Mouse (Mus musculus) CH12.LX (cell line): Measurements from ENCODE around the gene Oas2. TPM values are rescaled to one million over a fixed set of nuclear protein-coding genes. Genes with fewer than 3 reads are reported as not detected.

Experiments used
- DNase-seq: peaks from one replicate; pipeline ENCODE4 v3.0.0-alpha.2; 2013; ENCODE audit errors: extremely low read depth
- H3K27ac ChIP-seq: 2 replicates; pipeline ENCODE4 v1.5.1; 2012; ENCODE audit warnings: low read depth, mild to moderate bottlenecking, control low read depth, moderate library complexity; ENCODE audit not compliant: insufficient read depth
- H3K27me3 ChIP-seq: replicated peaks from 2 replicates; pipeline ENCODE3; 2012; ENCODE audit warnings: inconsistent platforms
- H3K36me3 ChIP-seq, 2 experiments: replicated peaks in 1 of 2; 2 replicates each; pipeline versions ENCODE3 to v1.6.1; 2012; ENCODE audit warnings: inconsistent platforms in 1 of 2, low read length in 1 of 2, mild to moderate bottlenecking in 1 of 2, mixed read lengths in 1 of 2, moderate library complexity in 1 of 2; ENCODE audit not compliant: control insufficient read depth in 1 of 2, insufficient read depth in 1 of 2
- H3K4me1 ChIP-seq, 2 experiments: 2 replicates each; pipeline ENCODE4 v1.6.1; 2012; ENCODE audit warnings: inconsistent platforms in 1 of 2, moderate library complexity in 1 of 2; ENCODE audit not compliant: insufficient read depth in 2 of 2, control insufficient read depth in 1 of 2
- H3K4me2 ChIP-seq: 2 replicates; pipeline ENCODE4 v1.6.1; 2012; ENCODE audit warnings: low read depth, mild to moderate bottlenecking, control low read depth; ENCODE audit not compliant: poor library complexity, insufficient read depth, severe bottlenecking
- H3K4me3 ChIP-seq, 3 experiments: fragments of 150-350 bp in 1 of 3; sonication (generic) in 1 of 3; replicated peaks in 1 of 3; 2 replicates each; pipeline versions ENCODE3 to v1.5.1; 2011 to 2012; ENCODE audit warnings: low read depth in 2 of 3, low read length in 2 of 3, mild to moderate bottlenecking in 2 of 3, moderate library complexity in 2 of 3, control low read depth in 1 of 3, improper control_type of control experiment in 1 of 3, inconsistent platforms in 1 of 3, mixed read lengths in 1 of 3; ENCODE audit not compliant: poor library complexity in 1 of 3
- H3K79me2 ChIP-seq: replicated peaks from 2 replicates; pipeline ENCODE4 v1.6.1; 2012; ENCODE audit warnings: mild to moderate bottlenecking, moderate library complexity; ENCODE audit not compliant: control insufficient read depth, poor library complexity, insufficient read depth, severe bottlenecking; ENCODE audit errors: extremely low read depth
- H3K9ac ChIP-seq: 2 replicates; pipeline ENCODE4 v1.6.1; 2012; ENCODE audit warnings: low read depth, mild to moderate bottlenecking, control low read depth, moderate library complexity; ENCODE audit not compliant: insufficient read depth
- H3K9me3 ChIP-seq: replicated peaks from 2 replicates; pipeline ENCODE3; 2012; ENCODE audit warnings: low read length, inconsistent platforms, mixed read lengths
- BHLHE40 ChIP-seq: IDR thresholded peaks from 2 replicates; pipeline ENCODE4 v1.6.1; 2011; ENCODE audit warnings: mild to moderate bottlenecking, low read depth, low read length, improper control_type of control experiment
- CHD1 ChIP-seq: IDR thresholded peaks from 2 replicates; pipeline ENCODE4 v1.6.1; 2012; ENCODE audit warnings: low read depth, low read length, improper control_type of control experiment, inconsistent platforms
- CHD2 ChIP-seq: IDR thresholded peaks from 2 replicates; pipeline ENCODE4 v1.6.1; 2011; ENCODE audit warnings: low read length, improper control_type of control experiment
- CTCF ChIP-seq, 2 experiments: IDR thresholded peaks in 1 of 2; conservative IDR thresholded peaks in 1 of 2; 2 replicates each; pipeline ENCODE4 v1.5.1; 2011 to 2012; ENCODE audit warnings: low read depth in 2 of 2, low read length in 2 of 2, improper control_type of control experiment in 1 of 2, inconsistent platforms in 1 of 2, mild to moderate bottlenecking in 1 of 2, moderate library complexity in 1 of 2
- E2F4 ChIP-seq: IDR thresholded peaks from 2 replicates; pipeline ENCODE4 v1.6.1; 2011; ENCODE audit warnings: low read depth, low read length, improper control_type of control experiment; ENCODE audit not compliant: insufficient replicate concordance
- EP300 ChIP-seq: IDR thresholded peaks from 2 replicates; pipeline ENCODE4 v1.6.1; 2011; ENCODE audit warnings: low read length, improper control_type of control experiment
- ETS1 ChIP-seq: conservative IDR thresholded peaks from 2 replicates; pipeline ENCODE4 v1.6.1; 2012; ENCODE audit warnings: low read depth, mild to moderate bottlenecking, inconsistent platforms, low read length, improper control_type of control experiment, moderate library complexity
- HCFC1 ChIP-seq: IDR thresholded peaks from 2 replicates; pipeline ENCODE4 v1.6.1; 2012; ENCODE audit warnings: low read depth, mild to moderate bottlenecking, inconsistent platforms, low read length, improper control_type of control experiment
- IRF4 ChIP-seq: IDR thresholded peaks from 2 replicates; pipeline ENCODE4 v1.6.1; 2014; ENCODE audit warnings: low read depth, mild to moderate bottlenecking, inconsistent platforms, low read length, improper control_type of control experiment
- JUN ChIP-seq: IDR thresholded peaks from 2 replicates; pipeline ENCODE4 v1.6.1; 2011; ENCODE audit warnings: low read depth, mild to moderate bottlenecking, low read length, improper control_type of control experiment, moderate library complexity; ENCODE audit not compliant: insufficient read depth
- JUND ChIP-seq: conservative IDR thresholded peaks from 2 replicates; pipeline ENCODE4 v1.6.1; 2011; ENCODE audit warnings: low read depth, low read length, improper control_type of control experiment
- MAZ ChIP-seq: IDR thresholded peaks from 2 replicates; pipeline ENCODE4 v1.6.1; 2012; ENCODE audit warnings: low read depth, mild to moderate bottlenecking, inconsistent platforms, low read length, improper control_type of control experiment, moderate library complexity
- MEF2A ChIP-seq: IDR thresholded peaks from 2 replicates; pipeline ENCODE4 v1.6.1; 2014; ENCODE audit warnings: low read depth, mild to moderate bottlenecking, inconsistent platforms, low read length, improper control_type of control experiment, borderline replicate concordance
- MXI1 ChIP-seq: IDR thresholded peaks from 2 replicates; pipeline ENCODE4 v1.6.1; 2011; ENCODE audit warnings: mild to moderate bottlenecking, low read depth, low read length, improper control_type of control experiment
- MYC ChIP-seq: IDR thresholded peaks from 2 replicates; pipeline ENCODE4 v1.6.1; 2011; ENCODE audit warnings: low read depth, mild to moderate bottlenecking, improper control_type of control experiment, low read length
- NELFE ChIP-seq: IDR thresholded peaks from 2 replicates; pipeline ENCODE4 v1.6.1; 2011; ENCODE audit warnings: low read depth, low read length, improper control_type of control experiment
- PAX5 ChIP-seq: IDR thresholded peaks from 2 replicates; pipeline ENCODE4 v1.6.1; 2012; ENCODE audit warnings: low read length, inconsistent platforms, mixed read lengths
- POLR2A ChIP-seq: IDR thresholded peaks from 2 replicates; pipeline ENCODE4 v1.6.1; 2011; ENCODE audit warnings: low read depth, mild to moderate bottlenecking, improper control_type of control experiment, low read length
- POLR2AphosphoS2 ChIP-seq: IDR thresholded peaks from 2 replicates; pipeline ENCODE4 v1.6.1; 2011; ENCODE audit warnings: low read depth, low read length, improper control_type of control experiment
- RAD21 ChIP-seq: IDR thresholded peaks from 2 replicates; pipeline ENCODE4 v1.6.1; 2011; ENCODE audit warnings: low read depth, mild to moderate bottlenecking, low read length, improper control_type of control experiment, moderate library complexity
- RCOR1 ChIP-seq: conservative IDR thresholded peaks from 2 replicates; pipeline ENCODE4 v1.6.1; 2012; ENCODE audit warnings: low read depth, mild to moderate bottlenecking, inconsistent platforms, low read length, improper control_type of control experiment
- SMC3 ChIP-seq: IDR thresholded peaks from 2 replicates; pipeline ENCODE4 v1.6.1; 2011; ENCODE audit warnings: low read depth, low read length, improper control_type of control experiment
- TBP ChIP-seq: conservative IDR thresholded peaks from 2 replicates; pipeline ENCODE4 v1.6.1; 2011; ENCODE audit warnings: low read depth, low read length, improper control_type of control experiment
- USF1 ChIP-seq: IDR thresholded peaks from 2 replicates; pipeline ENCODE4 v1.6.1; 2014; ENCODE audit warnings: low read depth, mild to moderate bottlenecking, inconsistent platforms, low read length, improper control_type of control experiment
- USF2 ChIP-seq: conservative IDR thresholded peaks from 2 replicates; pipeline ENCODE4 v1.6.1; 2011; ENCODE audit warnings: low read depth, low read length, improper control_type of control experiment
- ZKSCAN1 ChIP-seq: IDR thresholded peaks from 2 replicates; pipeline ENCODE4 v1.6.1; 2012; ENCODE audit warnings: low read depth, inconsistent platforms, low read length, improper control_type of control experiment, borderline replicate concordance
- ZMIZ1 ChIP-seq: IDR thresholded peaks from 2 replicates; pipeline ENCODE4 v1.6.1; 2012; ENCODE audit warnings: low read depth, mild to moderate bottlenecking, inconsistent platforms, low read length, improper control_type of control experiment
- ZNF384 ChIP-seq: IDR thresholded peaks from 2 replicates; pipeline ENCODE4 v1.6.1; 2012; ENCODE audit warnings: low read depth, low read length, improper control_type of control experiment, inconsistent platforms
- dilution Hi-C: fragments of 300-500 bp; cut with MboI; formaldehyde crosslinking; loops from 2 replicates; pipeline ENCODE4 v1.14.3; 2020; ENCODE audit warnings: low sequenced_read_pairs; ENCODE audit not compliant: extremely low pct_unique_long_range_greater_than_20kb, extremely low pct_ligation_motif_present
- in situ Hi-C: fragments of 300-500 bp; cut with MboI; formaldehyde crosslinking; loops from 3 replicates; pipeline ENCODE4 v1.14.3; 2019; ENCODE audit warnings: low sequenced_read_pairs, low pct_ligation_motif_present, low pct_unique_long_range_greater_than_20kb, mixed read lengths
- polyA plus RNA-seq: library from polyadenylated mRNA; unstranded; fragments of >175 nt; gene quantifications from 2 replicates; pipeline ENCODE4 v1.2.1, GENCODE M21; 2012; ENCODE audit warnings: low read depth; ENCODE audit not compliant: insufficient read length
- total RNA-seq, 2 experiments: library from RNA; depleted of rRNA; stranded (reverse); fragments of 300-350 nt in 1 of 2; fragments of >200 nt in 1 of 2; gene quantifications; 2 replicates each; pipeline ENCODE4 v1.2.3; 2012 to 2014

Gene Oas2
- total and polyA plus RNA-seq, 3 experiments = not detected

GRCm38 (mm10) chr5:120682982-120683771 lies 66.5 kb downstream of the Oas2 start:
- no peak for DNase-seq
- H3K36me3 ChIP-seq = peaks cover 5 to 28% of the 10 kb centered on the region in 2 experiments
- dilution Hi-C loops (no loop called here), in situ Hi-C loops (no loop called here)
- no peak overlapping the region for H3K9ac ChIP-seq
- no peaks in the 10 kb centered on the region for H3K9me3 ChIP-seq
- no peaks in the 10 kb centered on the region for H3K27me3 ChIP-seq
- no peaks in the 10 kb centered on the region for H3K79me2 ChIP-seq
- no peak overlapping the region for H3K27ac ChIP-seq
- no peak for TF ChIP-seq HCFC1
- no peak for TF ChIP-seq MYC
- TF ChIP-seq ZMIZ1 = no peak
- no peak for TF ChIP-seq JUND
- no peak for TF ChIP-seq CTCF (conservative IDR thresholded peaks at IDR 0.05 in 1 of 2, IDR thresholded peaks at IDR 0.05 in 1 of 2; ENCODE audit: low read depth in 2 of 2, low read length in 2 of 2)
- no peak for TF ChIP-seq USF1
- TF ChIP-seq POLR2A = no peak
- TF ChIP-seq BHLHE40 = no peak
- no peak for TF ChIP-seq RCOR1
- TF ChIP-seq ETS1 = no peak
- no peak for TF ChIP-seq PAX5
- TF ChIP-seq EP300 = no peak
- TF ChIP-seq RAD21 = no peak
- TF ChIP-seq JUN = no peak
- no peak for TF ChIP-seq IRF4
- no peak for TF ChIP-seq MAZ
- no peak for TF ChIP-seq SMC3
- TF ChIP-seq CHD2 = no peak
- no peak for TF ChIP-seq E2F4
- no peak for TF ChIP-seq USF2
- H3K4me3 ChIP-seq = no peak overlapping the region
- no peak overlapping the region for H3K4me2 ChIP-seq
- H3K4me1 ChIP-seq = peaks cover 13 to 52% of the 10 kb centered on the region in 2 experiments

- Histone ChIP-seq H3K27me3 (no peaks in the 10 kb centered on the region), H3K4me1 (peaks cover 4 to 33% of the 10 kb centered on the region in 2 experiments), H3K9ac (no peak overlapping the region), H3K9me3 (peaks cover 6% of the 10 kb centered on the region), H3K79me2 (no peaks in the 10 kb centered on the region), H3K4me3 (no peak overlapping the region), H3K27ac (no peak overlapping the region), H3K36me3 (peaks cover 18 to 51% of the 10 kb centered on the region in 2 experiments), H3K4me2 (no peak overlapping the region)
- dilution Hi-C loops (no loop called here), in situ Hi-C loops (no loop called here)
- no peak for DNase-seq
- TF ChIP-seq RAD21 (no peak), TBP (no peak), BHLHE40 (no peak), ZKSCAN1 (no peak), ZMIZ1 (no peak), IRF4 (no peak), MEF2A (no peak), MXI1 (no peak), ETS1 (no peak), USF1 (no peak), EP300 (no peak), CHD1 (no peak), POLR2AphosphoS2 (no peak), CTCF (conservative IDR thresholded peaks at IDR 0.05 in 1 of 2, IDR thresholded peaks at IDR 0.05 in 1 of 2; ENCODE audit: low read depth in 2 of 2, low read length in 2 of 2) (no peak), NELFE (no peak), E2F4 (no peak), ZNF384 (no peak)
Observed at GRCm38 (mm10) chr5:120680918-120681317, 68.7 kb downstream of the Oas2 start.
